Mouse (Mus musculus) intestine, embryonic 16.5 days (tissue): ENCODE data around the gene Acp4. TPM values are rescaled to one million over a fixed set of nuclear protein-coding genes. Genes with fewer than 3 reads are reported as not detected.
"Not testable (repeated sequence)": the region's sequence is repeated elsewhere in the genome, so short reads cannot be mapped to it uniquely, and the experiment has no call there.

Experiments used
- ATAC-seq: fragments of 200-750 bp; cut with Nextera tagmentation; 2 replicates; pipeline ENCODE4 v1.8.0; 2017; ENCODE audit warnings: moderate TSS enrichment, moderate library complexity
- H3K27ac ChIP-seq: fragments of 300-500 bp; sonication (generic); 2 replicates; pipeline ENCODE4 v1.5.1; 2014; ENCODE audit warnings: mild to moderate bottlenecking, low read length
- H3K27me3 ChIP-seq: fragments of 300-500 bp; sonication (generic); replicated peaks from 2 replicates; pipeline ENCODE4 v1.6.1; 2014; ENCODE audit warnings: low read length, control low read depth, mixed read lengths; ENCODE audit not compliant: control insufficient read depth, insufficient read depth
- H3K36me3 ChIP-seq: fragments of 300-500 bp; sonication (generic); 2 replicates; pipeline ENCODE4 v1.6.1; 2014; ENCODE audit warnings: low read length, control low read depth; ENCODE audit not compliant: control insufficient read depth, insufficient read depth
- H3K4me1 ChIP-seq: fragments of 300-500 bp; sonication (generic); 2 replicates; pipeline ENCODE4 v1.6.1; 2014; ENCODE audit warnings: low read length, control low read depth, mixed read lengths; ENCODE audit not compliant: control insufficient read depth, insufficient read depth
- H3K4me2 ChIP-seq: fragments of 300-500 bp; sonication (generic); 2 replicates; pipeline ENCODE4 v1.6.1; 2014; ENCODE audit warnings: low read depth, low read length, control low read depth
- H3K4me3 ChIP-seq: fragments of 300-500 bp; sonication (generic); 2 replicates; pipeline ENCODE4 v1.5.1; 2014; ENCODE audit warnings: mild to moderate bottlenecking, low read length
- H3K9ac ChIP-seq: fragments of 300-500 bp; sonication (generic); 2 replicates; pipeline ENCODE4 v1.6.1; 2014; ENCODE audit warnings: low read depth, low read length
- H3K9me3 ChIP-seq: fragments of 300-500 bp; sonication (generic); 2 replicates; pipeline ENCODE4 v1.6.1; 2016; ENCODE audit warnings: low read length, control low read depth; ENCODE audit not compliant: control insufficient read depth
- WGBS: fragments of 180-500 bp; shearing (Covaris S2); extraction: QIAGEN DNeasy Blood & Tissue Kit; methylation state at CpG from one replicate; pipeline ENCODE4 v1.1.7; 2014; 5-methylcytosine and 5-hydroxymethylcytosine counted together
- polyA plus RNA-seq: library from polyadenylated mRNA; unstranded; fragments of >200 nt; fragmentation: Nextera tagmentation; extraction: Ambion mirVana; gene quantifications from 2 replicates; pipeline ENCODE4 v1.2.1, GENCODE M21; 2015

The Acp4 gene
- polyA plus RNA-seq, 1 experiment from 2014 or later: not detected

GRCm38 (mm10) chr7:44271309-44271708, 14.1 kb upstream of the Acp4 start:
- 69% methylated on average over 2 of the region's 2 CpGs for WGBS
- no peak overlapping the region for H3K9ac ChIP-seq

GRCm38 (mm10) chr7:44269397-44269796, 12.2 kb upstream of the Acp4 start:
- H3K4me1 ChIP-seq: no peaks in the 10 kb centered on the region
- no peak overlapping the region for H3K27ac ChIP-seq
- H3K36me3 ChIP-seq: no peaks in the 10 kb centered on the region
- H3K4me2 ChIP-seq: no peak overlapping the region
- no peaks in the 10 kb centered on the region for H3K9me3 ChIP-seq
- no peak overlapping the region for H3K4me3 ChIP-seq
- H3K27me3 ChIP-seq: peaks cover 7% of the 10 kb centered on the region; the same call in 1 of the 2 replicates
- ATAC-seq: no peak
- no peak overlapping the region for H3K9ac ChIP-seq
- 87% methylated on average over 2 of the region's 2 CpGs for WGBS

More at GRCm38 (mm10) chr7:44271309-44271708, 14.1 kb upstream of the Acp4 start:
- Histone ChIP-seq H3K9me3 (no peaks in the 10 kb centered on the region), H3K4me3 (no peak overlapping the region), H3K4me2 (no peak overlapping the region), H3K27ac (no peak overlapping the region), H3K36me3 (no peaks in the 10 kb centered on the region), H3K27me3 (peaks cover 6% of the 10 kb centered on the region; the same call in 1 of the 2 replicates), H3K4me1 (no peaks in the 10 kb centered on the region)
- ATAC-seq: no peak

- Histone ChIP-seq H3K27me3 (peaks cover 7% of the 10 kb centered on the region; the same call in 1 of the 2 replicates), H3K4me1 (no peaks in the 10 kb centered on the region), H3K9me3 (no peaks in the 10 kb centered on the region), H3K4me2 (no peak overlapping the region), H3K9ac (no peak overlapping the region), H3K4me3 (no peak overlapping the region), H3K27ac (no peak overlapping the region), H3K36me3 (no peaks in the 10 kb centered on the region)
- ATAC-seq: no peak
- 73% methylated on average over 11 of the region's 11 CpGs for WGBS
Observed at GRCm38 (mm10) chr7:44268117-44268516, 10.9 kb upstream of the Acp4 start.

- peaks cover 10% of the 10 kb centered on the region; the same call in 1 of the 2 replicates for H3K27me3 ChIP-seq
- peak overlapping the region; percentile 20; the same call in 1 of the 2 replicates for H3K4me3 ChIP-seq
- H3K27ac ChIP-seq: no peak overlapping the region
- no peaks in the 10 kb centered on the region for H3K36me3 ChIP-seq
- H3K9ac ChIP-seq: no peak overlapping the region
- no peaks in the 10 kb centered on the region for H3K4me1 ChIP-seq
- ATAC-seq: peak; percentile 83
- H3K4me2 ChIP-seq: peak overlapping the region; percentile 49
- H3K9me3 ChIP-seq: no peaks in the 10 kb centered on the region
- 3% methylated on average over 34 of the region's 34 CpGs for WGBS
Observed at GRCm38 (mm10) chr7:44262791-44263643, 5.8 kb upstream of the Acp4 start.

- ATAC-seq: no peak
- Histone ChIP-seq H3K9ac (no peak within 1 kb of the TSS), H3K36me3 (no peaks in the 10 kb centered on the region), H3K27me3 (peaks cover 10% of the 10 kb centered on the region; the same call in 1 of the 2 replicates), H3K4me3 (no peak within 1 kb of the TSS), H3K4me2 (no peak within 1 kb of the TSS), H3K4me1 (no peaks in the 10 kb centered on the region), H3K9me3 (no peaks in the 10 kb centered on the region), H3K27ac (no peak within 1 kb of the TSS)
- 41% methylated on average over 5 of the region's 5 CpGs for WGBS
Observed at GRCm38 (mm10) chr7:44261147-44261546, 4.0 kb upstream of the Acp4 start, which contains the start of gene Gm15517. Gene Gm15517 (plus strand): TSS chr7:44261447.

- 69% methylated on average over 6 of the region's 6 CpGs for WGBS
- no peak for ATAC-seq
Observed at GRCm38 (mm10) chr7:44260410-44260809, 3.2 kb upstream of the Acp4 start.

GRCm38 (mm10) chr7:44254930-44255329, 2.2 kb downstream of the Acp4 start:
- no peak for ATAC-seq
- peaks cover 18% of the 10 kb centered on the region for H3K36me3 ChIP-seq
- H3K27me3 ChIP-seq: no peaks in the 10 kb centered on the region
- H3K27ac ChIP-seq: no peak overlapping the region
- no peak overlapping the region for H3K4me3 ChIP-seq
- WGBS: 70% methylated on average over 6 of the region's 6 CpGs
- no peaks in the 10 kb centered on the region for H3K9me3 ChIP-seq
- H3K4me2 ChIP-seq: no peak overlapping the region
- no peak overlapping the region for H3K9ac ChIP-seq
- H3K4me1 ChIP-seq: no peaks in the 10 kb centered on the region

More at GRCm38 (mm10) chr7:44260410-44260809, 3.2 kb upstream of the Acp4 start:
- no peak overlapping the region for H3K9ac ChIP-seq
- no peaks in the 10 kb centered on the region for H3K36me3 ChIP-seq
- H3K27me3 ChIP-seq: peaks cover 10% of the 10 kb centered on the region; the same call in 1 of the 2 replicates
- H3K4me2 ChIP-seq: no peak overlapping the region
- no peaks in the 10 kb centered on the region for H3K9me3 ChIP-seq
- no peak overlapping the region for H3K27ac ChIP-seq
- H3K4me3 ChIP-seq: no peak overlapping the region
- no peaks in the 10 kb centered on the region for H3K4me1 ChIP-seq

- peaks cover 5% of the 10 kb centered on the region; the same call in 1 of the 2 replicates for H3K4me1 ChIP-seq
- no peak overlapping the region for H3K4me2 ChIP-seq
- H3K4me3 ChIP-seq: no peak overlapping the region
- ATAC-seq: peak; percentile 4; the same call in 1 of the 2 replicates
- H3K9me3 ChIP-seq: no peaks in the 10 kb centered on the region
- H3K27ac ChIP-seq: no peak overlapping the region
- H3K9ac ChIP-seq: no peak overlapping the region
- peaks cover 22% of the 10 kb centered on the region for H3K36me3 ChIP-seq
- WGBS: 62% methylated on average over 15 of the region's 15 CpGs
- H3K27me3 ChIP-seq: no peaks in the 10 kb centered on the region
Observed at GRCm38 (mm10) chr7:44253023-44253616, 4.1 kb downstream of the Acp4 start.

- not testable (repeated sequence) for H3K27me3 ChIP-seq, H3K9ac ChIP-seq, H3K4me2 ChIP-seq, H3K27ac ChIP-seq, H3K4me3 ChIP-seq, ATAC-seq, H3K9me3 ChIP-seq
- peaks cover 22% of the 10 kb centered on the region for H3K36me3 ChIP-seq
- 92% methylated on average over 17 of the region's 17 CpGs for WGBS
- peaks cover 10% of the 10 kb centered on the region for H3K4me1 ChIP-seq
Observed at GRCm38 (mm10) chr7:44250732-44251275, 6.4 kb downstream of the Acp4 start.
